Comparison of ENCODE assay signal across 16 mouse cellular contexts in genomic region chr9:51922756-51923155, GRCm38 (mm10).
"Had no signal": no experiment of that assay in that cellular context is flagged by ENCODE, and none has a peak within 500 bp of the region (broad histone marks: within the 10 kb centered on the region; RNA-seq: fewer than 3 reads in every experiment).

No protein-coding gene starts in this region.

- H3K27me3 ChIP-seq: kidney, embryonic 15.5 days; limb, embryonic 15.5 days; liver, embryonic 12.5 days; lung, embryonic 15.5 days; midbrain, embryonic 15.5 days; stomach, embryonic 15.5 days had no signal

- H3K4me2 ChIP-seq: kidney, embryonic 15.5 days; limb, embryonic 15.5 days; liver, embryonic 12.5 days; lung, embryonic 15.5 days; midbrain, embryonic 15.5 days; stomach, embryonic 15.5 days had no signal

- H3K9ac ChIP-seq: kidney, embryonic 15.5 days; limb, embryonic 15.5 days; liver, embryonic 12.5 days; lung, embryonic 15.5 days; midbrain, embryonic 15.5 days; stomach, embryonic 15.5 days had no signal

- ATAC-seq: intestine, embryonic 16.5 days; liver, embryonic 12.5 days; midbrain, embryonic 15.5 days had no signal

- H3K27ac ChIP-seq: kidney, embryonic 15.5 days; limb, embryonic 15.5 days; liver, embryonic 12.5 days; lung, embryonic 15.5 days; macrophage; midbrain, embryonic 15.5 days; stomach, embryonic 15.5 days had no signal

- H3K4me3 ChIP-seq: kidney, embryonic 15.5 days; limb, embryonic 15.5 days; liver, embryonic 12.5 days; lung, embryonic 15.5 days; megakaryocyte, embryonic 14.5 days; midbrain, embryonic 15.5 days; stomach, embryonic 15.5 days had no signal

- H3K9me3 ChIP-seq: kidney, embryonic 15.5 days; limb, embryonic 15.5 days; liver, embryonic 12.5 days; lung, embryonic 15.5 days; megakaryocyte, embryonic 14.5 days; midbrain, embryonic 15.5 days; stomach, embryonic 15.5 days had no signal

- H3K4me1 ChIP-seq: kidney, embryonic 15.5 days; megakaryocyte, embryonic 14.5 days; midbrain, embryonic 15.5 days had no signal

- DNase-seq: kidney, adult 2 months; kidney, postnatal 14 days; lung, postnatal 14 days; right cerebral cortex, postnatal 4 days; spleen, adult 18-20 months; thymus, adult 18-20 months; thymus, postnatal 14 days had no signal

- H3K36me3 ChIP-seq: kidney, embryonic 15.5 days; limb, embryonic 15.5 days; liver, embryonic 12.5 days; lung, embryonic 15.5 days; midbrain, embryonic 15.5 days; stomach, embryonic 15.5 days had no signal
